Mouse (Mus musculus) monocyte, adult 5-6 weeks (primary cell): Measurements from ENCODE around the gene Cul7. TPM values are rescaled to one million over a fixed set of nuclear protein-coding genes. Genes with fewer than 3 reads are reported as not detected.

ENCODE experiments used
- ATAC-seq: fragments of 153-309, 156-312 bp; replicated peaks from 2 replicates; pipeline ENCODE4 v1.8.0; 2017; ENCODE audit warnings: mild to moderate bottlenecking; ENCODE audit not compliant: low TSS enrichment, insufficient number of reproducible peaks, severe bottlenecking, poor library complexity, low FRiP score
- total RNA-seq: library from RNA; stranded (forward); fragments of 200-1000, 200-491, 200-594 nt; gene quantifications from 3 replicates; pipeline ENCODE4 v1.2.3, GENCODE M21; 2017

Gene Cul7
- 2.0 to 3.2 TPM (median 3.2 TPM) in 3 replicates for total RNA-seq

- peak; percentile 31; the same call in 1 of the 2 replicates for ATAC-seq
Observed at GRCm38 (mm10) chr17:46650232-46651031, at the start of gene Cul7. Gene Cul7, plus strand, starts transcription at chr17:46650337.

- no peak for ATAC-seq
Observed at GRCm38 (mm10) chr17:46600569-46600968, 49.6 kb upstream of the Cul7 start.

- ATAC-seq: peak; percentile 47; the same call in 1 of the 2 replicates
Observed at GRCm38 (mm10) chr17:46602212-46602611, 47.9 kb upstream of the Cul7 start.

- no peak for ATAC-seq
Observed at GRCm38 (mm10) chr17:46603229-46603628, 46.9 kb upstream of the Cul7 start.

GRCm38 (mm10) chr17:46605126-46605525, 45.0 kb upstream of the Cul7 start:
- no peak for ATAC-seq

- ATAC-seq: no peak
Observed at GRCm38 (mm10) chr17:46605987-46606386, 44.1 kb upstream of the Cul7 start.

- ATAC-seq: peak; percentile 44; the same call in 1 of the 2 replicates
Observed at GRCm38 (mm10) chr17:46609721-46610514, 40.2 kb upstream of the Cul7 start.

GRCm38 (mm10) chr17:46611316-46611715, 38.8 kb upstream of the Cul7 start:
- ATAC-seq: no peak

GRCm38 (mm10) chr17:46612189-46612588, 37.9 kb upstream of the Cul7 start:
- no peak for ATAC-seq

- no peak for ATAC-seq
Observed at GRCm38 (mm10) chr17:46612820-46613219, 37.3 kb upstream of the Cul7 start.

GRCm38 (mm10) chr17:46613229-46613628, 36.9 kb upstream of the Cul7 start:
- ATAC-seq: no peak

GRCm38 (mm10) chr17:46617799-46618198, 32.3 kb upstream of the Cul7 start:
- ATAC-seq: no peak

- no peak for ATAC-seq
Observed at GRCm38 (mm10) chr17:46618394-46618768, 31.8 kb upstream of the Cul7 start.

GRCm38 (mm10) chr17:46618769-46619682, 31.1 kb upstream of the Cul7 start:
- ATAC-seq: no peak

GRCm38 (mm10) chr17:46619683-46620357, 30.3 kb upstream of the Cul7 start:
- ATAC-seq: no peak

GRCm38 (mm10) chr17:46621324-46621723, 28.8 kb upstream of the Cul7 start:
- no peak for ATAC-seq

GRCm38 (mm10) chr17:46622269-46622668, 27.9 kb upstream of the Cul7 start:
- ATAC-seq: no peak

GRCm38 (mm10) chr17:46623819-46624557, 26.1 kb upstream of the Cul7 start:
- no peak for ATAC-seq
